Mouse (Mus musculus) ES-CJ7 (cell line): ENCODE data around the gene Suds3.

Source experiments
- DNase-seq: peaks from one replicate; pipeline ENCODE4 v3.0.0; 2011; ENCODE audit warnings: low read depth, low spot score

Gene Suds3

GRCm38 (mm10) chr5:117049940-117050339 lies 66.0 kb downstream of the Suds3 start:
- no peak for DNase-seq

GRCm38 (mm10) chr5:117045101-117045500 lies 70.8 kb downstream of the Suds3 start:
- peak; percentile 44 for DNase-seq

- DNase-seq, result peak; percentile 25
Observed at GRCm38 (mm10) chr5:117042661-117043060, 73.3 kb downstream of the Suds3 start.
